Mouse (Mus musculus) myocyte (in vitro differentiated cells): ENCODE measurements at regions not wholly inside any gene's neighbourhood (a gene's known extent, or its start where the extent isn't known, plus 50 kb on each side); places are given as distances from the start of the nearest gene placed in this dataset.

Experiments
- CEBPB ChIP-seq: IDR thresholded peaks from 2 replicates; pipeline ENCODE4 v1.6.1; 2011; ENCODE audit warnings: mild to moderate bottlenecking, moderate library complexity; ENCODE audit not compliant: poor library complexity, insufficient read depth, severe bottlenecking
- E2F4 ChIP-seq: IDR thresholded peaks from one replicate; pipeline ENCODE4 v1.6.1; 2011; ENCODE audit warnings: mild to moderate bottlenecking, control low read depth, moderate library complexity; ENCODE audit not compliant: insufficient read depth
- MAX ChIP-seq: IDR thresholded peaks from one replicate; pipeline ENCODE4 v1.6.1; 2011; ENCODE audit warnings: low read depth, mild to moderate bottlenecking, control low read depth
- MYOD1 ChIP-seq, 3 experiments: IDR thresholded peaks; one replicate each; pipeline ENCODE4 v1.6.1; 2011; ENCODE audit warnings: control low read depth in 2 of 3, low read depth in 2 of 3, mild to moderate bottlenecking in 2 of 3, moderate library complexity in 1 of 3; ENCODE audit not compliant: insufficient read length in 2 of 3, control insufficient read depth in 1 of 3
- MYOG ChIP-seq, 3 experiments: IDR thresholded peaks; one replicate each; pipeline ENCODE4 v1.6.1; 2011; ENCODE audit warnings: control low read depth in 2 of 3, low read depth in 2 of 3, mild to moderate bottlenecking in 2 of 3; ENCODE audit not compliant: insufficient read length in 2 of 3, control insufficient read depth in 1 of 3, insufficient read depth in 1 of 3
- POLR2A ChIP-seq: IDR thresholded peaks from one replicate; pipeline ENCODE4 v1.6.1; 2011; ENCODE audit warnings: low read depth, mild to moderate bottlenecking, control low read depth, moderate library complexity; ENCODE audit not compliant: insufficient read length
- POLR2AphosphoS2 ChIP-seq: IDR thresholded peaks from one replicate; pipeline ENCODE4 v1.6.1; 2011; ENCODE audit warnings: low read depth, control low read depth; ENCODE audit not compliant: insufficient read length
- TCF12 ChIP-seq: IDR thresholded peaks from one replicate; pipeline ENCODE4 v1.6.1; 2011; ENCODE audit warnings: mild to moderate bottlenecking, control low read depth; ENCODE audit not compliant: poor library complexity, insufficient read depth, severe bottlenecking
- TCF3 ChIP-seq: IDR thresholded peaks from one replicate; pipeline ENCODE4 v1.6.1; 2011; ENCODE audit warnings: low read depth, control low read depth; ENCODE audit not compliant: insufficient read length
- USF1 ChIP-seq: IDR thresholded peaks from one replicate; pipeline ENCODE4 v1.6.1; 2011; ENCODE audit warnings: low read depth, mild to moderate bottlenecking, control low read depth, moderate library complexity

DNA sequence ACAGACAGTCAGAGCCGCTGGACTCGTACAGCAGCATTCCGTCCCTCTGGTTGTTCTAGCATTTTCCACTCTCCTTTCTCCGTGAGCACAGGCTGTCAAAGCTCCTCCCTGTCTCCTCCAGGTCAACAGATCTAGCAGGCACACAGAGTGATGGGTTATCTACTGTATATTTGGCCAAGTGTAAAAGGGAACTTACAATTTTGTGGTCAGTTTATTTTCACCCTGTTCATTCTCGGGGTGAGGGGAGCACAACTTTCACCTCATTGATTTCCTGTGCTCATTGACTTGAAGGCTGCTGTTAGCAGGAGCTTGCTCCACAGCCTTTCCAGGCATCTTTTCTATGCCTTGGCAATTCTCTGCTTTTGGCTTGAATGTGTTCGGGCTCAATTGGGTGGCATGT is 87.5 kb upstream of the Akt3 start:
- TF ChIP-seq TCF12 (no peak), USF1 (no peak), E2F4 (no peak), POLR2A (no peak), MAX (no peak), POLR2AphosphoS2 (no peak), MYOD1 (IDR thresholded peaks at IDR 0.05; ENCODE audit: control insufficient read depth in 1 of 3, insufficient read length in 2 of 3, low read depth in 2 of 3) (no peak), CEBPB (no peak), MYOG (IDR thresholded peaks at IDR 0.05; ENCODE audit: control insufficient read depth in 1 of 3, insufficient read depth in 1 of 3, insufficient read length in 2 of 3, low read depth in 2 of 3) (no peak), TCF3 (no peak)
